Mouse (Mus musculus): ENCODE measurements at regions not wholly inside any gene's neighbourhood (a gene's known extent, or its start where the extent isn't known, plus 50 kb on each side); places are given as distances from the start of the nearest gene placed in this dataset.
A peak's percentile ranks its signal among the peaks of the same experiment; 100 is the strongest.

- H3K9ac ChIP-seq, result no peak overlapping the region
- WGBS, result 88% methylated on average over 11 of the region's 11 CpGs
- no peaks in the 10 kb centered on the region for H3K27me3 ChIP-seq (ENCODE audit: insufficient read depth, low read length)
- H3K36me3 ChIP-seq (ENCODE audit: insufficient read depth), result no peaks in the 10 kb centered on the region
- ATAC-seq, result no peak
- TF ChIP-seq CTCF (IDR thresholded peaks at IDR 0.05; ENCODE audit: low read depth), result no peak
- no peak overlapping the region for H3K4me2 ChIP-seq (ENCODE audit: low read depth)
- no peak overlapping the region for H3K4me3 ChIP-seq (ENCODE audit: low read depth, low read length)
- no peak overlapping the region for H3K27ac ChIP-seq (ENCODE audit: low read depth, low read length)
- DNase-seq, result no peak
- peaks cover 6% of the 10 kb centered on the region; the same call in 1 of the 2 replicates for H3K4me1 ChIP-seq (ENCODE audit: insufficient read depth)
- H3K9me3 ChIP-seq (ENCODE audit: low read length), result no peaks in the 10 kb centered on the region
Measured at GRCm38 (mm10) chr17:48621676-48622075, 167.0 kb downstream of the Unc5cl start.

- ATAC-seq (no peak; the same call in 1 of the 2 replicates), DNase-seq (no peak)
- TF ChIP-seq CTCF (IDR thresholded peaks at IDR 0.05; ENCODE audit: low read depth), result no peak
- 80% methylated on average over 14 of the region's 14 CpGs for WGBS
- Histone ChIP-seq H3K36me3 (ENCODE audit: insufficient read depth) (no peaks in the 10 kb centered on the region), H3K4me1 (ENCODE audit: insufficient read depth) (peaks cover 6% of the 10 kb centered on the region; the same call in 1 of the 2 replicates), H3K27me3 (ENCODE audit: insufficient read depth, low read length) (no peaks in the 10 kb centered on the region), H3K9me3 (ENCODE audit: low read length) (no peaks in the 10 kb centered on the region), H3K4me2 (ENCODE audit: low read depth) (no peak overlapping the region), H3K4me3 (ENCODE audit: low read depth, low read length) (no peak overlapping the region), H3K9ac (no peak overlapping the region), H3K27ac (ENCODE audit: low read depth, low read length) (no peak overlapping the region)
Measured at GRCm38 (mm10) chr17:48624937-48625336, 170.2 kb downstream of the Unc5cl start.

GRCm38 (mm10) chr17:48625971-48626370, 171.3 kb downstream of the Unc5cl start:
- 67% methylated on average over 6 of the region's 6 CpGs for WGBS
- ATAC-seq (peak; percentile 79), DNase-seq (peak; percentile 45)

GRCm38 (mm10) chr17:48639611-48640010, 184.9 kb downstream of the Unc5cl start:
- Histone ChIP-seq H3K4me2 (ENCODE audit: low read depth) (no peak overlapping the region), H3K4me3 (ENCODE audit: low read depth, low read length) (no peak overlapping the region), H3K27me3 (ENCODE audit: insufficient read depth, low read length) (no peaks in the 10 kb centered on the region), H3K9ac (no peak overlapping the region), H3K4me1 (ENCODE audit: insufficient read depth) (no peaks in the 10 kb centered on the region), H3K36me3 (ENCODE audit: insufficient read depth) (no peaks in the 10 kb centered on the region), H3K9me3 (ENCODE audit: low read length) (0 out of 2 replicates have a peak, but pooled peaks cover 5% of the 10 kb centered on the region), H3K27ac (ENCODE audit: low read depth, low read length) (no peak overlapping the region)
- WGBS, result 94% methylated on average over 12 of the region's 12 CpGs
- DNase-seq (no peak), ATAC-seq (no peak)
- TF ChIP-seq CTCF (IDR thresholded peaks at IDR 0.05; ENCODE audit: low read depth), result no peak

More at GRCm38 (mm10) chr17:48625971-48626370, 171.3 kb downstream of the Unc5cl start:
- H3K9ac ChIP-seq, result no peak overlapping the region
- H3K36me3 ChIP-seq (ENCODE audit: insufficient read depth), result no peaks in the 10 kb centered on the region
- H3K27ac ChIP-seq (ENCODE audit: low read depth, low read length), result no peak overlapping the region
- H3K4me1 ChIP-seq (ENCODE audit: insufficient read depth), result peaks cover 6% of the 10 kb centered on the region; the same call in 1 of the 2 replicates
- H3K27me3 ChIP-seq (ENCODE audit: insufficient read depth, low read length), result no peaks in the 10 kb centered on the region
- no peak overlapping the region for H3K4me2 ChIP-seq (ENCODE audit: low read depth)
- H3K4me3 ChIP-seq (ENCODE audit: low read depth, low read length), result no peak overlapping the region
- H3K9me3 ChIP-seq (ENCODE audit: low read length), result no peaks in the 10 kb centered on the region
- TF ChIP-seq CTCF (IDR thresholded peaks at IDR 0.05; ENCODE audit: low read depth), result no peak

GRCm38 (mm10) chr17:48643533-48644019, 188.9 kb downstream of the Unc5cl start:
- H3K4me2 ChIP-seq (ENCODE audit: low read depth), result no peak overlapping the region
- H3K9ac ChIP-seq, result no peak overlapping the region
- no peaks in the 10 kb centered on the region for H3K27me3 ChIP-seq (ENCODE audit: insufficient read depth, low read length)
- no peak for ATAC-seq
- WGBS, result 39% methylated on average over 5 of the region's 5 CpGs
- 0 out of 2 replicates have a peak, but pooled peaks cover 5% of the 10 kb centered on the region for H3K4me1 ChIP-seq (ENCODE audit: insufficient read depth)
- no peak for DNase-seq
- TF ChIP-seq CTCF (IDR thresholded peaks at IDR 0.05; ENCODE audit: low read depth), result no peak
- no peak overlapping the region for H3K4me3 ChIP-seq (ENCODE audit: low read depth, low read length)
- H3K27ac ChIP-seq (ENCODE audit: low read depth, low read length), result no peak overlapping the region
- no peaks in the 10 kb centered on the region for H3K9me3 ChIP-seq (ENCODE audit: low read length)
- H3K36me3 ChIP-seq (ENCODE audit: insufficient read depth), result no peaks in the 10 kb centered on the region

GRCm38 (mm10) chr17:48645056-48645455, 190.4 kb downstream of the Unc5cl start:
- 0 out of 2 replicates have a peak, but pooled peaks cover 5% of the 10 kb centered on the region for H3K4me1 ChIP-seq (ENCODE audit: insufficient read depth)
- no peaks in the 10 kb centered on the region for H3K36me3 ChIP-seq (ENCODE audit: insufficient read depth)
- H3K27me3 ChIP-seq (ENCODE audit: insufficient read depth, low read length), result no peaks in the 10 kb centered on the region
- H3K27ac ChIP-seq (ENCODE audit: low read depth, low read length), result no peak overlapping the region
- no peak overlapping the region for H3K9ac ChIP-seq
- no peak overlapping the region for H3K4me2 ChIP-seq (ENCODE audit: low read depth)
- ATAC-seq (no peak), DNase-seq (peak; percentile 22)
- no peak for TF ChIP-seq CTCF (IDR thresholded peaks at IDR 0.05; ENCODE audit: low read depth)
- no peaks in the 10 kb centered on the region for H3K9me3 ChIP-seq (ENCODE audit: low read length)
- H3K4me3 ChIP-seq (ENCODE audit: low read depth, low read length), result no peak overlapping the region
- WGBS, result 83% methylated on average over 1 of the region's 1 CpGs

GRCm38 (mm10) chr17:48646626-48647195, 192.0 kb downstream of the Unc5cl start:
- Histone ChIP-seq H3K9me3 (ENCODE audit: low read length) (no peaks in the 10 kb centered on the region), H3K9ac (no peak overlapping the region), H3K4me1 (ENCODE audit: insufficient read depth) (0 out of 2 replicates have a peak, but pooled peaks cover 5% of the 10 kb centered on the region), H3K27ac (ENCODE audit: low read depth, low read length) (no peak overlapping the region), H3K27me3 (ENCODE audit: insufficient read depth, low read length) (no peaks in the 10 kb centered on the region), H3K4me2 (ENCODE audit: low read depth) (0 out of 2 replicates have a peak overlapping the region, but pooled peaks have one; percentile 15), H3K36me3 (ENCODE audit: insufficient read depth) (no peaks in the 10 kb centered on the region), H3K4me3 (ENCODE audit: low read depth, low read length) (no peak overlapping the region)
- no peak for TF ChIP-seq CTCF (IDR thresholded peaks at IDR 0.05; ENCODE audit: low read depth)
- DNase-seq (no peak), ATAC-seq (no peak; the same call in 1 of the 2 replicates)
- 76% methylated on average over 11 of the region's 11 CpGs for WGBS
